Mouse (Mus musculus): Measurements from ENCODE around the gene Sgca.

- TF ChIP-seq CTCF (IDR thresholded peaks at IDR 0.05; ENCODE audit: low read depth) (no peak), EP300 (IDR thresholded peaks at IDR 0.05; ENCODE audit: low read depth) (no peak)
Observed at GRCm38 (mm10) chr11:94987851-94988250, 11.7 kb upstream of the Sgca start.
